Mouse (Mus musculus) heart, postnatal 0 days (tissue): ENCODE results near the gene Gm17428. TPM values are rescaled to one million over a fixed set of nuclear protein-coding genes. Genes with fewer than 3 reads are reported as not detected.

Source experiments
- ATAC-seq: fragments of 200-750 bp; cut with Nextera tagmentation; 2 replicates; pipeline ENCODE4 v1.8.0; 2017; ENCODE audit warnings: low read depth, moderate number of reproducible peaks, moderate library complexity; ENCODE audit not compliant: insufficient read depth
- DNase-seq: peaks from one replicate; pipeline ENCODE4 v3.0.0-alpha.2; 2016; ENCODE audit warnings: low spot score
- H3K27ac ChIP-seq: fragments of 300-500 bp; sonication (generic); 2 replicates; pipeline ENCODE4 v1.5.1; 2014; ENCODE audit warnings: low read depth, mild to moderate bottlenecking
- H3K27me3 ChIP-seq: fragments of 300-500 bp; sonication (generic); 2 replicates; pipeline ENCODE4 v1.6.1; 2014; ENCODE audit warnings: low read length, mixed read lengths; ENCODE audit not compliant: control insufficient read depth, insufficient read depth
- H3K36me3 ChIP-seq: fragments of 300-500 bp; sonication (generic); replicated peaks from 2 replicates; pipeline ENCODE4 v1.6.1; 2014; ENCODE audit warnings: low read length, mixed read lengths; ENCODE audit not compliant: control insufficient read depth, insufficient read depth
- H3K4me1 ChIP-seq: fragments of 300-500 bp; sonication (generic); 2 replicates; pipeline ENCODE4 v1.6.1; 2014; ENCODE audit warnings: antibody characterized with exemption; ENCODE audit not compliant: control insufficient read depth, insufficient read depth
- H3K4me2 ChIP-seq: fragments of 300-500 bp; sonication (generic); 2 replicates; pipeline ENCODE4 v1.6.1; 2014; ENCODE audit warnings: low read depth, mild to moderate bottlenecking, low read length, moderate library complexity
- H3K4me3 ChIP-seq: fragments of 300-500 bp; sonication (generic); 2 replicates; pipeline ENCODE4 v1.5.1; 2014; ENCODE audit warnings: low read depth, low read length
- H3K9ac ChIP-seq: fragments of 300-500 bp; sonication (generic); replicated peaks from 2 replicates; pipeline ENCODE4 v1.6.1; 2014; ENCODE audit warnings: low read depth, low read length, mixed read lengths
- H3K9me3 ChIP-seq: fragments of 300-500 bp; sonication (generic); replicated peaks from 2 replicates; pipeline ENCODE4 v1.6.1; 2016; ENCODE audit warnings: low read length; ENCODE audit not compliant: control insufficient read depth
- CTCF ChIP-seq: IDR thresholded peaks from 2 replicates; pipeline ENCODE4 v1.5.1; 2016; ENCODE audit warnings: antibody characterized with exemption, control low read depth, low read depth
- EP300 ChIP-seq: IDR thresholded peaks from 2 replicates; pipeline ENCODE4 v1.6.1; 2016; ENCODE audit warnings: antibody characterized with exemption, low read depth
- WGBS: fragments of 180-500 bp; shearing (Covaris S2); extraction: QIAGEN DNeasy Blood & Tissue Kit; methylation state at CpG from one replicate; pipeline ENCODE4 v1.1.7; 2014; 5-methylcytosine and 5-hydroxymethylcytosine counted together
- polyA plus RNA-seq: library from polyadenylated mRNA; unstranded; fragments of >200 nt; fragmentation: Nextera tagmentation; extraction: Ambion mirVana; gene quantifications from 2 replicates; pipeline ENCODE4 v1.2.1, GENCODE M21; 2015
- total RNA-seq: library from RNA; depleted of rRNA; stranded (reverse); fragments of >200 nt; gene quantifications from 2 replicates; pipeline ENCODE4 v1.2.3, GENCODE M21; 2014; ENCODE audit warnings: low replicate concordance

Gene Gm17428
- total and polyA plus RNA-seq, 2 experiments from 2014 or later, result not detected

DNA sequence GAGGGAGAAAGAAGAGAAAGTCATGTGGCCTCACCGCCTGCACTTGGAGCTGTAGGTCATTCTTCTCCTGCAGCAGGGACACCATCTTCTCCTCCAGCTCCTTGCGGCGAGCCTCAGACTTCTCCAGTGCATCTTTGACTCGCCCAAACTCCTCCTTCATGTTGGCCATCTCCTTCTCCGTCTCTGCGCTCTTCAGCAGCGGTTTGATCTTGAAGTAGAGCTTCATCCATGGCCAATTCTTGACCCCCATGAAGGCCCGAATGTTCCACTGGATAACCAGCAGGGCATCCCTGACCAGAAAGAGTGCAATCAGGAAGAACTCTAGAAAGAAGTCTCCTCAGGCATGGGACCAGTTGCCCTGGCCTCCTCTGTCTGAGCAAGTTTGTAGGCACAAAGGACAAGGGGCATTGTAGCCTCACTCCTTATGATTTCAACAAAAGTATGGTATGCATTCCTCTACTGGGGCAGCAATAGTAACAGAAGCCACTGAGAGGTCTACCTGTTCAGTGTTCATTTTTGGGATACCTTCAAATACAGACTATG lies 23.0 kb upstream of the Gm17428 start:
- Histone ChIP-seq H3K4me2 (no peak overlapping the region; the same call in 1 of the 2 replicates), H3K36me3 (peaks cover 91% of the 10 kb centered on the region), H3K9ac (0 out of 2 replicates have a peak overlapping the region, but pooled peaks have one; percentile 7), H3K4me1 (no peaks in the 10 kb centered on the region), H3K27ac (peak overlapping the region; percentile 63; the same call in 1 of the 2 replicates), H3K27me3 (no peaks in the 10 kb centered on the region), H3K9me3 (no peaks in the 10 kb centered on the region), H3K4me3 (no peak overlapping the region)
- ATAC-seq (peak; percentile 2; the same call in 1 of the 2 replicates), DNase-seq (no peak)
- WGBS, result 84% methylated on average over 8 of the region's 8 CpGs
- TF ChIP-seq EP300 (peak; percentile 90; the same call in 1 of the 2 replicates), CTCF (no peak)

DNA sequence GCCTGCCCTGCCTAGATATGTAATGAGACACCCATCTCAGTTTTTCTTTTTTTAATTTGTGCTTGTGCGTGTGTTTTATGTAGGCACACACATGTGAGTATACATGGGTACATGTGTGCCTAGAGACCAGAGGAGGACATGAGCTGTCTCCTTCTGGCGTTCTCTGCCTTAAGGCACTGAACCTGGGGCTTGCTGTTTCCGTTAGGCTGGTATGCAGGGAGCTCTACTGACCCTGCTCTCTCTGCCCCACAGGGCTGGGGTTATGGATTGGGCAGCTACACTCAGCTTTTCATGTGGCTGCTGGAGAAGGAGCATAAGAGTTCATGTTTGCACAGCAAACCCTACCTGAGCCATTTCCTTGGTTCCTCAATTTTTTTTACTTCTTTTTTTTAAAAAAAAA lies 22.3 kb upstream of the Gm17428 start:
- H3K27ac ChIP-seq, result peak overlapping the region; percentile 58
- no peak overlapping the region for H3K4me3 ChIP-seq
- H3K9me3 ChIP-seq, result no peaks in the 10 kb centered on the region
- peak overlapping the region; percentile 43 for H3K9ac ChIP-seq
- 66% methylated on average over 3 of the region's 3 CpGs for WGBS
- H3K4me1 ChIP-seq, result no peaks in the 10 kb centered on the region
- H3K4me2 ChIP-seq, result no peak overlapping the region
- ATAC-seq (no peak), DNase-seq (no peak)
- TF ChIP-seq CTCF (no peak), EP300 (no peak)
- peaks cover 90% of the 10 kb centered on the region for H3K36me3 ChIP-seq
- no peaks in the 10 kb centered on the region for H3K27me3 ChIP-seq

DNA sequence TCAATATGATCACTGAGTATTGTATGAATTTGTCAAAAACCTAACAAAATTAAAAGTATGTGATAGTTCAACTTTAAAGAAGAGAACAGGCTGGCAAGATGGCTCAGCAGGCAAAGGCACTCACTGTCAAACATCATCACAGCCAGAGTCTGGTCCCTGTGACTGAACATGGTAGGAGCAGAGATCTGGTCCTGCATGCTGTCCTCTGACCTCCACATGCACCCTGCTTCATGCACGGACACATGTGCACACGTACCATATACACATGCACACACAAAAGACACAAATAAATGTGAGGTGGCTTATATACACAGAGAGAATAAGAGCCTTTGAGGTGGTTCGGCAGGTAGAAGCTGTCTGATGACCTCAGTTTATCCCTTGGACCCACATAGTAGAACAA lies 21.3 kb upstream of the Gm17428 start:
- Histone ChIP-seq H3K27me3 (no peaks in the 10 kb centered on the region), H3K4me2 (peak overlapping the region; percentile 30), H3K4me3 (no peak overlapping the region), H3K9ac (no peak overlapping the region; the same call in 1 of the 2 replicates), H3K9me3 (no peaks in the 10 kb centered on the region), H3K27ac (peak overlapping the region; percentile 18; the same call in 1 of the 2 replicates), H3K4me1 (no peaks in the 10 kb centered on the region), H3K36me3 (peaks cover 92% of the 10 kb centered on the region)
- no peak for DNase-seq
- TF ChIP-seq EP300 (0 out of 2 replicates have a peak, but pooled peaks have one; percentile 41), CTCF (no peak)
- ATAC-seq, result no peak
- 50% methylated on average over 3 of the region's 3 CpGs for WGBS

DNA sequence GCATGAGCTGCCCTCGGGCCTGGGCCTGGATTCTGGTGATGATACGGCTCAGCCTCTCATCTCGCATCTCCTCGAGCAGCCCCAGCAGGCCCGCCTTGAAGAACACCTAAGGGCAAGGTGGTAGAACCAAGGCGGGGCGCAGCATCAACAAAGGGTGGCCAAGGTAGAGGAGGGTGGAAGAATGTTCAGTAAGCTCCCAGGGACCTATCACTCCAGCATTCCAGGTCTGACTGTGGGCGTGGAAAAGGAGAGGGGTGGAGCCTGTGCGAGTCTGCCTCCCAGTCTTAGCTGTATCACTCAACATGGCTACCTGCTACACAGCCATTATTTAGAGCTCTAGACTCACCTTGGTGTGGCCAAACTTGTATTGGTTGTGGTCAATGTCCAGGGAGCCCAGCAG lies 20.2 kb upstream of the Gm17428 start:
- H3K36me3 ChIP-seq, result peaks cover 92% of the 10 kb centered on the region
- peak overlapping the region; percentile 45; the same call in 1 of the 2 replicates for H3K9ac ChIP-seq
- WGBS, result 65% methylated on average over 9 of the region's 9 CpGs
- TF ChIP-seq CTCF, result no peak
- peak; percentile 60; the same call in 1 of the 2 replicates for TF ChIP-seq EP300
- no peaks in the 10 kb centered on the region for H3K4me1 ChIP-seq
- H3K4me3 ChIP-seq, result peak overlapping the region; percentile 70
- peak; percentile 5; the same call in 1 of the 2 replicates for ATAC-seq
- no peak for DNase-seq
- peak overlapping the region; percentile 58 for H3K4me2 ChIP-seq
- H3K9me3 ChIP-seq, result no peaks in the 10 kb centered on the region
- H3K27me3 ChIP-seq, result no peaks in the 10 kb centered on the region
- H3K27ac ChIP-seq, result peak overlapping the region; percentile 96

DNA sequence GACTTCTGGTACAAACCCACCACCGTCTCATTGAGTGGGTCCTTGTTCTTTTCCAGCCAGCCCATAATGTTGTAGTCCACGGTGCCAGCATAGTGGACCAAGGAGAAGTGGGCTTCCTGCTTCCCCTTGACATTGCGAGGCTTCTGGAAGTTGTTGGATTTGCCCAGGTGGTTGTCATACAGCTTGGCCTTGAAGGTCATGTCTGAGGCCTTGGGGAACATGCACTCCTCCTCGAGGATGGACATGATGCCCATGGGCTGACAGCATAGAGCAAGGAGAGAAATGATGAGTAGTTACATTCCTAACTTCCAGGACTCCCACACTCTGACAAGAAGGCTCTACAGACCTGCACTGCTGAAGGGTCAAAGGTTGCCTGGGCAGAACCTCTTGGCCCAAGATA lies 18.2 kb upstream of the Gm17428 start:
- H3K27me3 ChIP-seq, result no peaks in the 10 kb centered on the region
- H3K4me1 ChIP-seq, result no peaks in the 10 kb centered on the region
- H3K9ac ChIP-seq, result peak overlapping the region; percentile 98
- H3K36me3 ChIP-seq, result peaks cover 90% of the 10 kb centered on the region
- peak overlapping the region; percentile 70 for H3K4me3 ChIP-seq
- no peak; the same call in 1 of the 2 replicates for TF ChIP-seq EP300
- no peak for TF ChIP-seq CTCF
- WGBS, result 58% methylated on average over 4 of the region's 4 CpGs
- no peaks in the 10 kb centered on the region for H3K9me3 ChIP-seq
- no peak for ATAC-seq
- H3K27ac ChIP-seq, result peak overlapping the region; percentile 96
- H3K4me2 ChIP-seq, result peak overlapping the region; percentile 58
- DNase-seq, result no peak
